Mouse (Mus musculus) adrenal gland, postnatal 10 days (tissue): ENCODE data around the gene Olfr243. TPM values are rescaled to one million over a fixed set of nuclear protein-coding genes. Genes with fewer than 3 reads are reported as not detected.
"Not testable (repeated sequence)": the region's sequence is repeated elsewhere in the genome, so short reads cannot be mapped to it uniquely, and the experiment has no call there.

Experiments
- DNase-seq: peaks from one replicate; pipeline ENCODE4 v3.0.0; 2021; ENCODE audit warnings: mixed read lengths
- long read RNA-seq, 2 experiments: library from polyadenylated mRNA; stranded (forward); transcript quantifications; one replicate each; pipeline ENCODE4 v2.0.0; 2021
- total RNA-seq, 2 experiments: library from RNA; stranded (reverse); gene quantifications; 2 replicates each; pipeline ENCODE4 v1.2.3; 2021

Gene Olfr243
- total RNA-seq, result not detected
- long read RNA-seq, experiment 1, result 0 reads
- long read RNA-seq, experiment 2, result 0 reads

DNA sequence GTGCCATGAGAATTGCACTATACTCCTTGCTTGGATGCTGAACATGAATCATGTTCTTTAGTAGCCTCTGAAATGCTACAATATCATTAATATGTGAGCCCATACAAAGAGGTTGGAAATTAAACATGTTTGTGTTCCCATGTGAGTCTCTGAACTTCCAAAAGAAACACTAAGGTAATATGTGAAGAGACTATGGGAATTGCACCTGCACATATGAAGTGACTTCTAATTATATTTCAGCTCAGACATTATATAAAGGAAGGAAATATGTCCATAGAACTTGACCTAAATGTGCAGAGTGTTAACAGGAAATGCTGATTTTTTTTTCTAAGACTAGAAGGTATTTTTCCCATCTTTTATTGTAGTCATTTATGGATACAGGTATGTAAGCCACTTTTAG is at the start of gene Olfr243:
Olfr243 (plus strand) TSS at position 301 of the 400 bp plus-strand sequence.
- no peak for DNase-seq

- DNase-seq, result no peak
These were observed 43.4 kb upstream of the Olfr243 start, which contains the start of gene Olfr624 for GRCm38 (mm10) chr7:103671091-103671490. Gene Olfr624, minus strand, starts transcription at chr7:103671191.

- no peak for DNase-seq
These were observed 32.1 kb upstream of the Olfr243 start, which contains the start of gene Olfr625-ps1 for GRCm38 (mm10) chr7:103682420-103682819. Gene Olfr625-ps1, plus strand, starts transcription at chr7:103682720.

GRCm38 (mm10) chr7:103699469-103699868 is 15.0 kb upstream of the Olfr243 start:
- no peak for DNase-seq

DNA sequence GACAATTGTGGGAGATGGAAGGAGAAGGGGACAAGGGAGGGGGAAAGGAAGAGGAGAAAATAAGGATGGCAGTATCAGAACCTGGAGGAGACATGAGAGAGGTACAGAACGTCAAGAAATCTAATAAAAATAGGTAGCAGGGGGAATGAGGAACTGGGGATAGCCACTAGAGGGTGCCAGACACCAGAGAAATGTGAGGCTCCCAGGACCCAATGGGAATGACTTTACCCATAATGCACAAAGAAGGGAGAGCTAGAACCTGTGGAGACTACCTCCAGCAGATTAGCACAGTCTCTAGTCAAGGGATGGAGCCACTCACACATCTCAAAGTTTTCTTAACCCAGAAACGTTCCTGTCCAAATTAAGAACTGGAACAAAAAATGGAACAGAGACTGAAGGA is 2.4 kb upstream of the Olfr243 start:
- DNase-seq, result no peak

- DNase-seq, result not testable (repeated sequence)
These were observed 1.9 kb downstream of the Olfr243 start for GRCm38 (mm10) chr7:103716398-103716797.

GRCm38 (mm10) chr7:103730074-103730473 is 15.6 kb downstream of the Olfr243 start, which contains the start of gene Olfr628:
Gene Olfr628, plus strand, starts transcription at chr7:103730374.
- DNase-seq, result no peak

- no peak for DNase-seq
These were observed 30.4 kb downstream of the Olfr243 start, which contains the start of gene Olfr629 for GRCm38 (mm10) chr7:103744843-103745242. Gene Olfr629, minus strand, starts transcription at chr7:103744943.

DNA sequence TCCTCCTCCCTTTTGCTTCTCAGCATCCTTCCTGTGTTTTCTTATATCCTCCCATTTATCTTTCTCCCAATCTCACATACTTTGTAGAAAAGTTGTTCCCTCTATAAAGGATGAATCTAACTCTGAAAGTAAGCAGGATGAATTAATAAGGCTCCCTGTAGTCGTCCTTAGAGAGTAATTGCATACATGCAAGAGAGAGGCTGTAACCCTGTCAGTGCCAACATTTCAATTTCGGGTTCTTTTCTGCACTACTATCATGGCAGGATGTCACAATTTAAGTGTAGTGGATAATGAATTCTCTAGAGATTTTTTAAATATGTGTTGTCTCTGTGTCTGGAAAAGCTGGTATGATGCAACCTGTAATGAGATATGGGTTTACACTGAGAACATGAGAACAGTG is 42.8 kb downstream of the Olfr243 start, which contains the start of gene Olfr630:
Olfr630 (minus strand) TSS at position 101 of the 400 bp plus-strand sequence.
- no peak for DNase-seq

DNA sequence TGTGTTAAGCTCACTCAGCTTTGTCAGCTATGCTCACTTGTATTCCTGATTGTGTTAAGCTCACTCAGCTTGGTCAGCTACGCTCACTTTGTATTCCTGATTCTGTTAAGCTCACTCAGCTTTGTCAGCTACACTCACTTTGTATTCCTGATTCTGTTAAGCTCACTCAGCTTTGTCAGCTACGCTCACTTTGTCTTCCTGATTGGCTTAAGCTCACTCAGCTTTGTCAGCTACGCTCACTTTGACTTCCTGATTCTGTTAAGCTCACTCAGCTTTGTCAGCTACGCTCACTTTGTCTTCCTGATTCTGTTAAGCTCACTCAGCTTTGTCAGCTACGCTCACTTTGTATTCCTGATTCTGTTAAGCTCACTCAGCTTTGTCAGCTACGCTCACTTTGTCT is 47.7 kb downstream of the Olfr243 start:
- not testable (repeated sequence) for DNase-seq

GRCm38 (mm10) chr7:103767687-103768086 is 53.2 kb downstream of the Olfr243 start:
- not testable (repeated sequence) for DNase-seq

Other genes with a start within 250 kb of the Olfr243 start
- not detected for gene Olfr608, start 244.8 kb upstream of the Olfr243 start, total RNA-seq
- gene Olfr609, start 216.6 kb upstream of the Olfr243 start, total RNA-seq, result not detected
- gene Olfr610, start 202.5 kb upstream of the Olfr243 start, total RNA-seq, result not detected
- gene Olfr611, start 193.8 kb upstream of the Olfr243 start, total RNA-seq, result not detected
- gene Olfr612, start 172.0 kb upstream of the Olfr243 start, total RNA-seq, result not detected
- not detected for gene Olfr613, start 166.6 kb upstream of the Olfr243 start, total RNA-seq
- gene Olfr615, start 158.6 kb upstream of the Olfr243 start, total RNA-seq, result not detected
- not detected for gene Olfr616, start 145.5 kb upstream of the Olfr243 start, total RNA-seq
- gene Olfr617, start 141.6 kb upstream of the Olfr243 start, total RNA-seq, result not detected
- not detected for gene Olfr618, start 124.6 kb upstream of the Olfr243 start, total RNA-seq
- not detected for gene Olfr619, start 114.1 kb upstream of the Olfr243 start, total RNA-seq
- gene Olfr620, start 102.1 kb upstream of the Olfr243 start, total RNA-seq, result not detected
- gene Olfr622, start 72.0 kb upstream of the Olfr243 start, total RNA-seq, result not detected
- not detected for gene Olfr623, start 51.0 kb upstream of the Olfr243 start, total RNA-seq
- gene Olfr624, start 43.5 kb upstream of the Olfr243 start, total RNA-seq, result under 1 TPM; 0.06 to 0.09 TPM
- not detected for gene Olfr625-ps1, start 32.0 kb upstream of the Olfr243 start, total RNA-seq
- not detected for gene Olfr628, start 15.7 kb downstream of the Olfr243 start, total RNA-seq
- not detected for gene Olfr629, start 30.3 kb downstream of the Olfr243 start, total RNA-seq
- not detected for gene Olfr630, start 42.7 kb downstream of the Olfr243 start, total RNA-seq
- gene Olfr69, start 56.9 kb downstream of the Olfr243 start, total RNA-seq, result not detected
- not detected for gene Olfr68, start 65.0 kb downstream of the Olfr243 start, total RNA-seq
- gene Olfr67, start 77.2 kb downstream of the Olfr243 start, total RNA-seq, result not detected
- 100 to 1,000 TPM; 489 to 710 TPM for gene Hbb-bt, start 99.3 kb downstream of the Olfr243 start, total RNA-seq
- 1,000 to 10,000 TPM; 3,542 to 4,429 TPM for gene Hbb-bs, start 113.4 kb downstream of the Olfr243 start, total RNA-seq
- gene Hbb-bh2, start 125.8 kb downstream of the Olfr243 start, total RNA-seq, result not detected
- gene Hbb-bh1, start 128.5 kb downstream of the Olfr243 start, total RNA-seq, result not detected
- not detected for gene Hbb-y, start 138.5 kb downstream of the Olfr243 start, total RNA-seq
- not detected for gene Olfr66, start 171.6 kb downstream of the Olfr243 start, total RNA-seq
- gene Olfr64, start 179.8 kb downstream of the Olfr243 start, total RNA-seq, result not detected
- gene Olfr65, start 188.8 kb downstream of the Olfr243 start, total RNA-seq, result not detected
- gene Olfr631, start 214.2 kb downstream of the Olfr243 start, total RNA-seq, result not detected
- gene Olfr632, start 219.7 kb downstream of the Olfr243 start, total RNA-seq, result not detected
- not detected for gene Olfr633, start 229.8 kb downstream of the Olfr243 start, total RNA-seq